22 mouse cellular contexts compared by ENCODE assay signal in genomic region chr19:23281911-23282660, GRCm38 (mm10). TPM values are rescaled to one million over a fixed set of nuclear protein-coding genes. Genes with fewer than 3 reads are reported as not detected.
DNase-seq lines count a peak whose midpoint lies in the region; TF ChIP-seq lines count a peak whose summit lies in the region.
"Had no signal": no experiment of that assay in that cellular context is flagged by ENCODE, and none has a peak within 500 bp of the region (broad histone marks: within the 10 kb centered on the region; RNA-seq: fewer than 3 reads in every experiment).

No protein-coding gene starts in this region.

- no peak for TF ChIP-seq CTCF in small intestine, adult 2 months (IDR thresholded peaks at IDR 0.05; ENCODE audit: extremely low read depth, insufficient read length, insufficient replicate concordance, low read depth, low read length)

- TF ChIP-seq POLR2A in small intestine, adult 2 months (IDR thresholded peaks at IDR 0.05; ENCODE audit: low read depth, low read length), result no peak

- H3K36me3 ChIP-seq in small intestine, adult 2 months (ENCODE audit: control insufficient read depth, insufficient read depth, low read length), result no peaks in the 10 kb centered on the region
- H3K36me3 ChIP-seq: embryonic facial prominence, embryonic 15.5 days; heart, embryonic 12.5 days; hindbrain, embryonic 12.5 days had no signal

- WGBS in small intestine, adult 2 months, result 65% methylated on average over 8 of the region's 8 CpGs

- 0 out of 2 replicates have a peak overlapping the region, but pooled peaks have one; percentile 15 for H3K27ac ChIP-seq in small intestine, adult 2 months (ENCODE audit: insufficient read depth, low read depth, low read length)
- H3K27ac ChIP-seq: embryonic facial prominence, embryonic 15.5 days; gastrocnemius, adult 2 months; hindbrain, embryonic 12.5 days had no signal

- no peaks in the 10 kb centered on the region for H3K27me3 ChIP-seq in small intestine, adult 2 months (ENCODE audit: control insufficient read depth, insufficient read depth, low read length)
- H3K27me3 ChIP-seq: embryonic facial prominence, embryonic 15.5 days; heart, embryonic 12.5 days; hindbrain, embryonic 12.5 days had no signal

- H3K4me1 ChIP-seq in small intestine, adult 2 months (ENCODE audit: control insufficient read depth, insufficient read depth, insufficient read length, low read length), result no peaks in the 10 kb centered on the region
- H3K4me1 ChIP-seq: embryonic facial prominence, embryonic 15.5 days; heart, embryonic 12.5 days; hindbrain, embryonic 12.5 days had no signal

- peak; percentile 26 for DNase-seq in embryo, embryonic 10 days (ENCODE audit: low spot score)
- DNase-seq in embryo, embryonic 9.5 days (ENCODE audit: extremely low spot score), result no peak
- DNase-seq in R1 (ENCODE audit: low read depth, low spot score), result peak; percentile 70
- peak; percentile 20 for DNase-seq in induced T-regulatory cell, adult 2 months (ENCODE audit: low read depth)
- no peak for DNase-seq in adipocyte (ENCODE audit: low spot score)
- DNase-seq in left cerebral cortex, postnatal 10 days (ENCODE audit: extremely low spot score in 1 of 2, low spot score in 2 of 2), result no peak
- no peak for DNase-seq in thymus, adult 18-20 months
- DNase-seq: adrenal gland, postnatal 36 days; cerebellum, adult 2 months; gastrocnemius, adult 2 months; heart, postnatal 14 days; kidney, adult 8-10 months; kidney, postnatal 25 days; left cerebral cortex, postnatal 4 days; lung, postnatal 10 days; retina, postnatal 1 day; right cerebral cortex, postnatal 4 days; thymus, postnatal 14 days had no signal

- intact Hi-C loops in left cerebral cortex, postnatal 10 days (cut with DNase I), result no loop called here

- no peak overlapping the region for H3K4me3 ChIP-seq in small intestine, adult 2 months (ENCODE audit: low read depth, low read length)
- H3K4me3 ChIP-seq: embryonic facial prominence, embryonic 15.5 days; gastrocnemius, adult 2 months; heart, embryonic 12.5 days; hindbrain, embryonic 12.5 days had no signal

RNA-seq across cellular contexts. Expression of gene Smc5, which starts 8.4 kb away (rescaled TPM):
- polyA plus RNA-seq in small intestine, adult 2 months (2012; rRNA removed), result 0.55 and 0.68 TPM in 2 replicates
- total RNA-seq in left cerebral cortex, postnatal 10 days (2021), result 10 to 100 TPM; 42.7 to 47.6 TPM

Comparison
In these comparisons a context has a peak if more than half of its experiments do, and no peak if none do; other contexts are left out.
1. DNase-seq: peak in embryo, embryonic 10 days (single experiment), R1 (single experiment) and induced T-regulatory cell, adult 2 months (single experiment); none in embryo, embryonic 9.5 days (single experiment), adipocyte (single experiment), left cerebral cortex, postnatal 10 days (0 of 2) and thymus, adult 18-20 months (0 of 2).